Mouse (Mus musculus) spleen, adult 18-20 months (tissue): ENCODE results near the gene Jchain.

Experiments
- DNase-seq, 2 experiments: peaks; one replicate each; pipeline ENCODE4 v3.0.0; 2022; ENCODE audit warnings: mixed read lengths in 2 of 2

Jchain gene

DNA sequence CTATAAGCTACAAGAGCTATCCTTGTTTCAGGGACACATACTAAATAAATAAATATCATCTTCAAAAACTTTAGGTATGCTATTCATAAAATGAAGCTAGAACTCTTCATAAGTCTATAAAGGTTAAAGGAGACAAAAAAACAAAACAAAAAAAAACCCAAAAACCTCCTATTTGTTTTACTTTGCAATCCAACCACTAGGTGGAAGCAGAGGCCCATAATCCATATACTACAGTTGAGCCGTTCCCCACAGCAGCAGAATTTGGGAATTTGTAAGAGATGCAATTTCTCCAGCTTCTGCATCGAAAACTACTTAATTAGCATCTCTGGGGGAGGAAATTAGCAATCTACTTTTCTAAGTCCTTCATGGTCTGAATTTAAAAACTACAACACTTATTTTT lies 8.5 kb downstream of the Jchain start:
- no peak for DNase-seq

DNA sequence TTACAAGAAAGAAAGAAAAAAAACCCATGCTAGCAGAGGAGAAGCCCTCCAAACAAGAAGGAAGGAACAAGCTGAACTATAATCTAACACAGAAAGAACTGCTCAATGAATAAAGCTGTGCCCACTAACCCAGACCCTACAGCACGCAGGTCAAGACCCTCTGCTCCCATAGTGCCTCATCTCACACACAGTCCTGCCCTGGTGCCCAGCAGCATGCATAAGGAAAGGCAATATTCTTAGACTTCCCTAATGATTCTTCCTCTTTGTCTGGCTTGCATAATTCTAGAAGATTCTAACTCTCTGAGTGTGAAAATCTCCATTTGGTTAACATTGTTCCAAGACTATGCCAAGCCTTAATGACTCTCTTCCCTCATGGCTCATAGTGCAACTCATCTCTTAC lies 18.7 kb downstream of the Jchain start:
- no peak for DNase-seq

DNA sequence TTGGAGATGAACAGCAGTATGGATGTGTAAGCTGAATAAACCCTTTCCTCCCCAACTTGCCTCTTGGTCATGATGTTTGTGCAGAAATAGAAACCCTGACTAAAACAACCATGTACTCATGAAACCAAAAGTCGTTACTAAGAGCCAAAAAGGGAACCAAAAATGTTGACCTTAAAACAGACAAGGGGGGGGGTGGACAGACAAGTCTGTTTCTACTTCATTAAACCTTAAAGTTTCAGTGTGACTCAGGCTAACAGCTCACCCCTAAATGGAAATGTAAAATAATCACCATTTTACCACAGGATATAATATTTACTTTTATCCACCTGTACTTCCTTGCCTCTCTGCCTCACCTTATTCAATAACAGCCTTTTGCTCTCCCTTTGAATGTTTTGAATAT lies 19.1 kb downstream of the Jchain start:
- no peak for DNase-seq

DNA sequence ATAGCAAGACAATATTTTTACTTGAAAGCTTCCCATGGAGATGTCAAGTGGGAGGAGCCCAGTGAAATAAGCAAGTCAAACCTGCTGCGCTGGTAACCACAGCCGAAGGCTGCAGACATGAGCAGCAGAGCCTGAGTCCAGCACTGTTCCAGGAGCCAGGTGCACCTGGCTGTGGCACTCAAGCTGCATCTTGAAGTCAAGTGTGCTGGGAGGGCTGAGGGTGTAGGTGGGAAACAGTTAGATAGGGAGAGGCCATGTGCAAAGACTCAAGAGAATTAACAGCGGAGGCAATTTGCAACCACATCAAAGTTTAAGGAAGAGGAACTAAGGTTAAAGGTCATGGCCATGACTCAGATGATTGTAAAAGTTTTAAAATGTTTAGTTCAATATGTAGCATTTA lies 27.9 kb downstream of the Jchain start:
- DNase-seq: peak in 1 of 2 experiments; percentile 5

DNA sequence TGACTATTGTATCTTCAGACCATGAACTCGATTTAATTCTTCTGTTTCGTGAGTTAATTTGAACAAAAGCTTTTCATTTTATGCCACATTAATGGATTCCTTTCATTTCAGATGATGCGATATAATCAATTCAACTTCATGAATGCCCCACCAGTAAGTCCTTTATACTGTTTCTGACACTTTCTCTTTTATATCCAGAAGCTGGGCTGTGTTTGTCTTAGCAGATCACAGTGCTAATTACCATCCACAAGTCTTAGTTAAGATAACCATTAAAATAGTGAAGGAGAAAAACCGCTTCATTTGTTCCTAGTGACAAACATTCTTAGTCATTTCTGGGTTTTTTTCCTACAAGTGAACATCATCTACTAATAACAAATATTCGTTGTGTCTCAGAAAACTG lies 36.6 kb downstream of the Jchain start:
- DNase-seq: no peak

DNA sequence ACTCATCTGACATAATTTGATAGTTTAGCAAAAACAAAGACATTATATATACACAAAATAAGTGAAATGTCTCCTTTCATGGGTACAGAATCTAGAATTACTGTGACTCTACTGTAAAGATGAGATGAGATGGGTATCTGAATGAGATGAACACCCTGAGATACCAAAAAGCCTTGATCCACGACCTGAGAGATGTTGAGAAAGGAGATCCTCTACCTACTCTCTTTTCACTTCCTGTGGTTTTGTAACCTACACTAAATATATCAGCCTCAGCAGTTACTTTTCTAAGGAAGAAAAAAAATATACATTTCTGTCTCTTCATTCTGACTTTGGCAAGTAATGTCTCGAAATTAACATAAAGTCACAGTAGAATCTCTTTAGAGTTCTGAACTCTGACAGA lies 38.7 kb downstream of the Jchain start:
- no peak for DNase-seq

DNA sequence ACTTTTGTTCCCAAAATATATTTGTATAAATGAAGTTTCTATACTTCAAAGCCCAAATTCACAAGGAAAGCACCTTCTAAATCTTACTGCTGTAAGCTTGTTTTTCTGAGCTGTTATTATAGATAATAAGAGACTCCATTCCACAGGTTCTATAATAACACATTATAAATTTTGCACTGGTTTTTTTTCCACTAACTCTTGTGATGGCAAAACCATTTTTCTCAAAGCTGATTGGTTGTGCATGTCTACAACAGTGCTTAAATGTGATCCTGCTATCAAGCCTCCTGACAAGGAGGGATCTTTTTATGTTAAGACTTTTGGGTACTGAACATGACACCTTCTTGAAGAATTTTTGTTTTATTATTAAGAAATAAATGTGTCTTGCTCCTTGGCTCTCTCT lies 40.0 kb downstream of the Jchain start, which contains the start of gene Enam:
TSS of gene Enam (plus strand) at position 301 of the 400 bp plus-strand sequence.
- DNase-seq: no peak
